Mouse (Mus musculus) T-helper 1 cell (primary cell): ENCODE data around the gene Cym.

Experiments
- in situ Hi-C: fragments of 300-600 bp; cut with MboI, MseI; formaldehyde crosslinking; loops from one replicate; pipeline ENCODE4 v1.15.1; 2025; ENCODE audit warnings: high pct_unique_total_duplicates

Cym gene

GRCm38 (mm10) chr3:107225820-107226219, 4.3 kb upstream of the Cym start:
- in situ Hi-C loops = no loop called here

- in situ Hi-C loops = no loop called here
Measured at GRCm38 (mm10) chr3:107223230-107223629, 1.7 kb upstream of the Cym start.

GRCm38 (mm10) chr3:107218572-107218971, 3.0 kb downstream of the Cym start:
- in situ Hi-C loops = no loop called here

GRCm38 (mm10) chr3:107217101-107217480, 4.4 kb downstream of the Cym start:
- in situ Hi-C loops = no loop called here

- in situ Hi-C loops = no loop called here
Measured at GRCm38 (mm10) chr3:107216400-107217100, 5.0 kb downstream of the Cym start.

- in situ Hi-C loops = no loop called here
Measured at GRCm38 (mm10) chr3:107214606-107215005, 6.9 kb downstream of the Cym start.

GRCm38 (mm10) chr3:107207625-107208253, 13.8 kb downstream of the Cym start:
- in situ Hi-C loops = no loop called here

- in situ Hi-C loops = no loop called here
Measured at GRCm38 (mm10) chr3:107206490-107207150, 14.9 kb downstream of the Cym start.

GRCm38 (mm10) chr3:107205994-107206393, 15.5 kb downstream of the Cym start:
- in situ Hi-C loops = no loop called here

GRCm38 (mm10) chr3:107205170-107205569, 16.4 kb downstream of the Cym start:
- in situ Hi-C loops = no loop called here

GRCm38 (mm10) chr3:107204413-107204812, 17.1 kb downstream of the Cym start:
- in situ Hi-C loops = loop anchor here (5.0 kb wide), 1 partner anchor 63 kb away; no protein-coding TSS in a partner anchor

GRCm38 (mm10) chr3:107201310-107202180, 20.0 kb downstream of the Cym start:
- in situ Hi-C loops = loop anchor here (5.0 kb wide), 1 partner anchor 66 kb away; no protein-coding TSS in a partner anchor

- in situ Hi-C loops = no loop called here
Measured at GRCm38 (mm10) chr3:107188226-107188899, 33.2 kb downstream of the Cym start.

GRCm38 (mm10) chr3:107187022-107187421, 34.5 kb downstream of the Cym start:
- in situ Hi-C loops = no loop called here

GRCm38 (mm10) chr3:107185597-107185996, 35.9 kb downstream of the Cym start:
- in situ Hi-C loops = no loop called here

- in situ Hi-C loops = no loop called here
Measured at GRCm38 (mm10) chr3:107183178-107183577, 38.4 kb downstream of the Cym start.

- in situ Hi-C loops = no loop called here
Measured at GRCm38 (mm10) chr3:107182756-107183155, 38.8 kb downstream of the Cym start, which contains the start of gene Kcna10. Kcna10 (plus strand) TSS chr3:107183056.

- in situ Hi-C loops = no loop called here
Measured at GRCm38 (mm10) chr3:107180860-107181259, 40.7 kb downstream of the Cym start.

GRCm38 (mm10) chr3:107176501-107176900, 45.0 kb downstream of the Cym start:
- in situ Hi-C loops = no loop called here

GRCm38 (mm10) chr3:107175486-107175885, 46.0 kb downstream of the Cym start:
- in situ Hi-C loops = no loop called here

- in situ Hi-C loops = no loop called here
Measured at GRCm38 (mm10) chr3:107172556-107172955, 49.0 kb downstream of the Cym start.
